Mouse (Mus musculus): ENCODE results near the gene B4galt3. TPM values are rescaled to one million over a fixed set of nuclear protein-coding genes. Genes with fewer than 3 reads are reported as not detected.

The B4galt3 gene
- polyA plus RNA-seq, 1 experiment from 2014 or later, result 82.1 TPM

- peaks cover 32% of the 10 kb centered on the region for H3K36me3 ChIP-seq
- 49% methylated on average over 17 of the region's 17 CpGs for WGBS
- no peak for ATAC-seq (ENCODE audit: insufficient number of reproducible peaks, insufficient read depth, low FRiP score, low TSS enrichment, low read depth)
- peak overlapping the region; percentile 38 for H3K4me3 ChIP-seq (replicated peaks)
- H3K9me3 ChIP-seq, result no peaks in the 10 kb centered on the region
- H3K27me3 ChIP-seq, result no peaks in the 10 kb centered on the region
- H3K4me1 ChIP-seq (replicated peaks), result peaks cover 48% of the 10 kb centered on the region
- H3K4me2 ChIP-seq, result peak overlapping the region; percentile 67
- peak overlapping the region; percentile 57 for H3K9ac ChIP-seq (replicated peaks)
- H3K27ac ChIP-seq, result peak overlapping the region; percentile 96
Observed at GRCm38 (mm10) chr1:171252415-171252814, 17.7 kb upstream of the B4galt3 start.

GRCm38 (mm10) chr1:171256095-171256818 lies 13.9 kb upstream of the B4galt3 start:
- H3K4me1 ChIP-seq (replicated peaks), result peaks cover 20% of the 10 kb centered on the region
- ATAC-seq (ENCODE audit: insufficient number of reproducible peaks, insufficient read depth, low FRiP score, low TSS enrichment, low read depth), result no peak
- WGBS, result 90% methylated on average over 24 of the region's 24 CpGs
- H3K27ac ChIP-seq, result no peak overlapping the region
- H3K36me3 ChIP-seq, result peaks cover 46% of the 10 kb centered on the region
- no peak overlapping the region for H3K4me2 ChIP-seq
- no peak overlapping the region for H3K4me3 ChIP-seq (replicated peaks)
- H3K9me3 ChIP-seq, result no peaks in the 10 kb centered on the region
- no peaks in the 10 kb centered on the region for H3K27me3 ChIP-seq
- no peak overlapping the region; the same call in 1 of the 2 replicates for H3K9ac ChIP-seq (replicated peaks)

DNA sequence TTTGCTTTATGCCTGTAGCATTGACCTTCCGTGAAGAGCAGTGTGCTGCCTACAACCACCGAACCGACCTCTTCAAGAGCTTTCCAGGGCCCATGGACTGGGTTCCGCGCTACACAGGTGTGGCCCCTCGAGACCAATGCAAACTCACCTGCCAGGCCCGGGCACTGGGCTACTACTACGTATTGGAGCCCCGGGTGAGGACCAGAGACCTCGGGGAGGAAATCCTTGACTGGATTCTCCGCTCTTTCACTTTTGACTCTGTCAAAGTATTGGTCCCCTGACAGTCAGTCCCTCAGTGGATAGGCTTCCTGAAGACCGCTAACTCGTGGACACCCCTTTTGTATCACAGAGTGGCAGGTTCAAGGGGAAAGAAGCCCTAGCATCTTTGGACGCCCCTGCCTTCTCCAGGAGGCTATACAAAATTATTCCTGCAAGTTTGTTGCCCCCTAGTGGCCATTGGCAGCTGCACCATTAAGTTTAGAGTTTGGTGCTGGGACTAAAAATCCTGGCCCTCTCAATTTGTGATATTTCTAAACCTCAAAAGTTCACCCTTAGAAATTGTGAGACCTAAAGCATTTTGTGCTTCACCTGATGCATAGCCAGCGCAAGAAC lies 13.1 kb upstream of the B4galt3 start:
- ATAC-seq (ENCODE audit: insufficient number of reproducible peaks, insufficient read depth, low FRiP score, low TSS enrichment, low read depth), result no peak
- H3K4me2 ChIP-seq, result no peak overlapping the region
- no peak overlapping the region for H3K4me3 ChIP-seq (replicated peaks)
- H3K9ac ChIP-seq (replicated peaks), result no peak overlapping the region; the same call in 1 of the 2 replicates
- no peaks in the 10 kb centered on the region for H3K9me3 ChIP-seq
- peaks cover 13% of the 10 kb centered on the region for H3K4me1 ChIP-seq (replicated peaks)
- WGBS, result 68% methylated on average over 15 of the region's 15 CpGs
- H3K27ac ChIP-seq, result no peak overlapping the region
- no peaks in the 10 kb centered on the region for H3K27me3 ChIP-seq
- H3K36me3 ChIP-seq, result peaks cover 46% of the 10 kb centered on the region

GRCm38 (mm10) chr1:171257781-171258180 lies 12.3 kb upstream of the B4galt3 start:
- no peaks in the 10 kb centered on the region for H3K27me3 ChIP-seq
- no peak overlapping the region for H3K4me3 ChIP-seq (replicated peaks)
- no peak overlapping the region for H3K4me2 ChIP-seq
- 87% methylated on average over 9 of the region's 9 CpGs for WGBS
- peaks cover 11% of the 10 kb centered on the region for H3K4me1 ChIP-seq (replicated peaks)
- no peak overlapping the region for H3K27ac ChIP-seq
- H3K36me3 ChIP-seq, result peaks cover 46% of the 10 kb centered on the region
- H3K9ac ChIP-seq (replicated peaks), result no peak overlapping the region
- H3K9me3 ChIP-seq, result no peaks in the 10 kb centered on the region
- ATAC-seq (ENCODE audit: insufficient number of reproducible peaks, insufficient read depth, low FRiP score, low TSS enrichment, low read depth), result no peak

- H3K27ac ChIP-seq, result no peak overlapping the region
Observed at GRCm38 (mm10) chr1:171258921-171259320, 11.2 kb upstream of the B4galt3 start.

DNA sequence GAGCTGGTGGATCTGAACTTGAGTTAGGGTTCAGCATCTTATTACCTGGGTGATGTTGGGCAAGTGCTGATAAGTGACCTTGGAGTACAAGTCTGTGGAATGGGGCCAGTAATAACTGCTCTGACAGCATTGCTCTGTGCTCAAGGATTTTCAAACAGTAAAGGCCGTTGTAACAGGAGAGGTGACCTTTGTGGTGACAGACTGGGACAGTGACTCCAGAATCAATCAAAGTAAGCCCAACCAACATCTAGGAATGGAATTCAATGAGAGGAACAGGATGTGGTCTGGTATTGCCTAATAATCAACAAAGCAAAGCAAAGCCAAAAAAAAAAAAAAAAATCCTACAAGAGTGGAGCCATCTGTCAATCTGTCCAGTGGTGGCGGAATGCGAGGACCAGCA lies 9.8 kb upstream of the B4galt3 start:
- Histone ChIP-seq H3K9me3 (no peaks in the 10 kb centered on the region), H3K4me3 (replicated peaks) (no peak overlapping the region), H3K36me3 (peaks cover 31% of the 10 kb centered on the region), H3K27me3 (no peaks in the 10 kb centered on the region), H3K4me1 (replicated peaks) (peaks cover 11% of the 10 kb centered on the region), H3K27ac (no peak overlapping the region), H3K9ac (replicated peaks) (no peak overlapping the region), H3K4me2 (no peak overlapping the region)
- no peak for ATAC-seq (ENCODE audit: insufficient number of reproducible peaks, insufficient read depth, low FRiP score, low TSS enrichment, low read depth)
- WGBS, result 83% methylated on average over 3 of the region's 3 CpGs

More at GRCm38 (mm10) chr1:171258921-171259320, 11.2 kb upstream of the B4galt3 start:
- Histone ChIP-seq H3K36me3 (peaks cover 38% of the 10 kb centered on the region), H3K9ac (replicated peaks) (no peak overlapping the region), H3K4me3 (replicated peaks) (no peak overlapping the region), H3K27me3 (no peaks in the 10 kb centered on the region), H3K4me2 (no peak overlapping the region), H3K9me3 (no peaks in the 10 kb centered on the region), H3K4me1 (replicated peaks) (peaks cover 11% of the 10 kb centered on the region)
- 78% methylated on average over 17 of the region's 17 CpGs for WGBS
- ATAC-seq (ENCODE audit: insufficient number of reproducible peaks, insufficient read depth, low FRiP score, low TSS enrichment, low read depth), result no peak

DNA sequence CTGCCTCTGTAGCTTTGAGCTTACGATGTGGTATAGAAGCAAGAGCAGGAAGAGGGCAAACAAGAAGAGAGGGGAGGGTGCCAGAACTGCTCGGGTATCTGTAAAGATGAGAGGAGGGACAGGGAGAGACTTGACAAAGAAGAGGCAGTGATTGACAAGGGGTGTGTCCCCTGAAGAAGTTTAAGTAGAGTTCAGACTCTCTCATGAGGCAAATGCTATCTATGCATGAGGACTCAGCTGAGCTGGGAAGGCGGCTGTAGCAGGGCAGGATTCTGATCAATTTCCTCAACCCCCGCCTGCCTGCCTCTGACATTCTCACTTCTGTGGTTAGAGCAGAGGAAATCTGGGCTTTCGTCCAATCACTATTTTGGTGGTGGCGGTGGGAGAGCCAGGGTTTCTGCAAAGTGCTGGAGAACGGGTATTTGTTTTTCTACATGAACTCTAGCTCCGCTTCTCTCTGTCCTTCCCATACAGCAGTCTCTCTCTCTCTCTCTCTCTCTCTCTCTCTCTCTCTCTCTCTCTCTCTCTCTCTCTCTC lies 7.5 kb upstream of the B4galt3 start:
- peak overlapping the region; percentile 48 for H3K4me2 ChIP-seq
- peaks cover 11% of the 10 kb centered on the region for H3K4me1 ChIP-seq (replicated peaks)
- peak overlapping the region; percentile 66 for H3K27ac ChIP-seq
- no peaks in the 10 kb centered on the region for H3K9me3 ChIP-seq
- WGBS, result 8% methylated on average over 8 of the region's 8 CpGs
- no peaks in the 10 kb centered on the region; the same call in 1 of the 2 replicates for H3K27me3 ChIP-seq
- ATAC-seq (ENCODE audit: insufficient number of reproducible peaks, insufficient read depth, low FRiP score, low TSS enrichment, low read depth), result peak; percentile 53; the same call in 1 of the 2 replicates
- peaks cover 13% of the 10 kb centered on the region for H3K36me3 ChIP-seq
- H3K4me3 ChIP-seq (replicated peaks), result peak overlapping the region; percentile 11; the same call in 1 of the 2 replicates
- H3K9ac ChIP-seq (replicated peaks), result peak overlapping the region; percentile 37; the same call in 1 of the 2 replicates

- Histone ChIP-seq H3K4me1 (replicated peaks) (peaks cover 11% of the 10 kb centered on the region), H3K4me3 (replicated peaks) (peak overlapping the region; percentile 11; the same call in 1 of the 2 replicates), H3K4me2 (peak overlapping the region; percentile 48), H3K27ac (peak overlapping the region; percentile 66), H3K36me3 (peaks cover 8% of the 10 kb centered on the region), H3K9me3 (no peaks in the 10 kb centered on the region), H3K27me3 (no peaks in the 10 kb centered on the region; the same call in 1 of the 2 replicates), H3K9ac (replicated peaks) (no peak overlapping the region)
- WGBS, result 12% methylated on average over 2 of the region's 2 CpGs
- ATAC-seq (ENCODE audit: insufficient number of reproducible peaks, insufficient read depth, low FRiP score, low TSS enrichment, low read depth), result no peak
Observed at GRCm38 (mm10) chr1:171263185-171263611, 6.9 kb upstream of the B4galt3 start.

DNA sequence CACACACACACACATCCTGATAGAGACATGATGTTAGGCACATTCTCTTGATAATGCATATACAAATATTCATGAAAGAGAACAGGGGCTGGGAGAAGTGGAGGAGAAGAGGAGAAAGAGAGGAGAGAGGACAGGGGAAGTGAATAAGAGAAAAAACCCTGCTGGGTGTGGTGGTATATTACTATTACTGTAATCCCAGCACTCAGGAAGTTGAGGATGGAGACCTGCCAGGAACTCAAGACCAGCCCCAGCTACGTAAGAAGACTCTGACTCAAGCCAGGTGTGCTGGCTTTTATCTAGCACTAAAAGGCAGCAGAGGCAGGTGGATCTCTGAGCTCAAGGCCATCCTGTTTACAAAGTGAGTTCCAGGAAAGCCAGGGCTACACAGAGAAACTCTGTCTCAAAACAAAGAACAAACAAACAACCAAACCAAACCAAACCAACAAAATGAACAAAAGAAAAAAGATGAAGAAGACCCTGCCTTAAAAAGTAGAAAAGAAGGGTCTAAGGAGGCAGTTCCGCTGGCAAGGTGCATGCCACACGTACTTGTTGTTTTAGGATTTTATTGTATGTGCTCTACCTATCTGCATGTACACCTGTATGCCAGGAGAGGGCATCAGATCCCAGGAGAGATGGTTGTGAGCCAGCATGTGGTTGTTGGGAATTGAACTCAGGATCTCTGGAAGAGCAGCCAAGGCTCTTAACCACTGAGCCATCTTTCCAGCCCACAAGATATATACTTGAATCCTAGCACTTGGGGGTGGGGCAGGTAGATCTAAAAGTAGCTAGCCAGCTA lies 6.3 kb upstream of the B4galt3 start:
- H3K27me3 ChIP-seq, result no peaks in the 10 kb centered on the region; the same call in 1 of the 2 replicates
- H3K4me3 ChIP-seq (replicated peaks), result no peak overlapping the region
- H3K4me1 ChIP-seq (replicated peaks), result peaks cover 11% of the 10 kb centered on the region
- peaks cover 4% of the 10 kb centered on the region for H3K36me3 ChIP-seq
- no peak for ATAC-seq (ENCODE audit: insufficient number of reproducible peaks, insufficient read depth, low FRiP score, low TSS enrichment, low read depth)
- 74% methylated on average over 3 of the region's 3 CpGs for WGBS
- H3K9ac ChIP-seq (replicated peaks), result no peak overlapping the region
- no peaks in the 10 kb centered on the region for H3K9me3 ChIP-seq
- peak overlapping the region; percentile 66; the same call in 1 of the 2 replicates for H3K27ac ChIP-seq
- peak overlapping the region; percentile 48; the same call in 1 of the 2 replicates for H3K4me2 ChIP-seq

DNA sequence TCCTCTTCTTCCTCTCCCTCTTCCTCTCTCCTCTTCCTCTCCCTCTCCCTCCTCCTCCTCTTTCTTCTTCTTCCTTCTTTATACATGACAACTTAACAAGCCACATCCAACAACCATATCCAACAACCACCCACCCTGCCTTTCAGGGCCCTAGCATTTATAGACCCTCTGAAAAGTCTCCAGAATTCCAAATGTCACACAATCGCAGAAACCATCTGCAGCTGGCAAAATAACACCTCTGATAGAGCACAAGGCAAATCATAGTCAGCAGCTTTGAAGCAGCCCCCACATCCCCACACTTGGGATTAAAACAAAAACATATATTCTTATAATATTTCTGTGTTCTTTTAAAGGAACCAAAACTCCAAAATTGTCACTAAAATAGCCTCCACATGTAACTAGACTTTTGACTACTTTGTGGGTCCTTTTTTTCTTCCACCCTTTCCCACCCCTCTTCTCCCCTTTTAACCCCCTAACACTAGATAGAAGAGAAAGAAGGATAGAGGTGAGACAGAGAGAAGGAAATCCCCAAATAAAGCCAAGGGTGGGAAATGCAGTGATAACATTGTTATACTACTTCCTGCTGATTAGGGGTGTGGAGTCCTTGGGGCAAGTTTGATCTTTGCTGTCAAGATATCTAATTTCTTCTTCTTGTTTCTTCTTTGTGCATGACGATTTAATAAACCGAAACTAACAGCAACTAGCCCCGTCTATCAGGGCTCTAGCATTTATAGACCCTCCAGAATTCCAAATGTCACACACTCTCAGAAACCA lies 4.0 kb upstream of the B4galt3 start:
- Histone ChIP-seq H3K4me2 (no peak overlapping the region), H3K4me1 (replicated peaks) (peaks cover 17% of the 10 kb centered on the region), H3K4me3 (replicated peaks) (no peak overlapping the region), H3K27me3 (no peaks in the 10 kb centered on the region; the same call in 1 of the 2 replicates), H3K27ac (no peak overlapping the region), H3K9me3 (no peaks in the 10 kb centered on the region), H3K9ac (replicated peaks) (no peak overlapping the region), H3K36me3 (no peaks in the 10 kb centered on the region)
- WGBS, result 65% methylated on average over 4 of the region's 4 CpGs
- ATAC-seq (ENCODE audit: insufficient number of reproducible peaks, insufficient read depth, low FRiP score, low TSS enrichment, low read depth), result no peak

Measured in limb, embryonic 12.5 days (tissue).